Mouse (Mus musculus) stomach, embryonic 15.5 days (tissue): ENCODE data around the gene Inhbc. TPM values are rescaled to one million over a fixed set of nuclear protein-coding genes. Genes with fewer than 3 reads are reported as not detected.

Source experiments
- ATAC-seq: fragments of 200-750 bp; cut with Nextera tagmentation; 2 replicates; pipeline ENCODE4 v1.8.0; 2017; ENCODE audit warnings: low read depth, moderate number of reproducible peaks, moderate TSS enrichment; ENCODE audit not compliant: insufficient read depth, low FRiP score
- H3K27ac ChIP-seq: fragments of 300-500 bp; sonication (generic); 2 replicates; pipeline ENCODE4 v1.5.1; 2015; ENCODE audit warnings: mild to moderate bottlenecking, inconsistent platforms
- H3K27me3 ChIP-seq: fragments of 300-500 bp; sonication (generic); replicated peaks from 2 replicates; pipeline ENCODE4 v1.6.1; 2015; ENCODE audit warnings: inconsistent platforms
- H3K36me3 ChIP-seq: fragments of 300-500 bp; sonication (generic); 2 replicates; pipeline ENCODE4 v1.6.1; 2015; ENCODE audit warnings: inconsistent platforms
- H3K4me1 ChIP-seq: fragments of 300-500 bp; sonication (generic); 2 replicates; pipeline ENCODE4 v1.6.1; 2015; ENCODE audit warnings: inconsistent platforms
- H3K4me2 ChIP-seq: fragments of 300-500 bp; sonication (generic); 2 replicates; pipeline ENCODE4 v1.6.1; 2015; ENCODE audit warnings: mild to moderate bottlenecking, inconsistent platforms
- H3K4me3 ChIP-seq: fragments of 300-500 bp; sonication (generic); replicated peaks from 2 replicates; pipeline ENCODE4 v1.5.1; 2015; ENCODE audit warnings: inconsistent platforms
- H3K9ac ChIP-seq: fragments of 300-500 bp; sonication (generic); 2 replicates; pipeline ENCODE4 v1.6.1; 2015; ENCODE audit warnings: inconsistent platforms
- H3K9me3 ChIP-seq: fragments of 300-500 bp; sonication (generic); 2 replicates; pipeline ENCODE4 v1.6.1; 2016; ENCODE audit warnings: inconsistent platforms
- WGBS: fragments of 180-500 bp; shearing (Covaris S2); methylation state at CpG from one replicate; pipeline ENCODE4 v1.1.7; 2015; 5-methylcytosine and 5-hydroxymethylcytosine counted together
- polyA plus RNA-seq: library from polyadenylated mRNA; unstranded; fragments of >200 nt; fragmentation: Nextera tagmentation; extraction: Ambion mirVana; gene quantifications from 2 replicates; pipeline ENCODE4 v1.2.1, GENCODE M21; 2015

Gene Inhbc
- 0.27 TPM in 2 replicates for polyA plus RNA-seq

- Histone ChIP-seq H3K9me3 (no peaks in the 10 kb centered on the region), H3K4me1 (no peaks in the 10 kb centered on the region), H3K27ac (no peak within 1 kb of the TSS), H3K4me2 (no peak within 1 kb of the TSS), H3K27me3 (no peaks in the 10 kb centered on the region), H3K4me3 (no peak within 1 kb of the TSS), H3K36me3 (no peaks in the 10 kb centered on the region), H3K9ac (no peak within 1 kb of the TSS)
- 76% methylated on average over 22 of the region's 22 CpGs for WGBS
- no peak for ATAC-seq
These were observed at the start of gene Inhbc for GRCm38 (mm10) chr10:127369834-127370820. TSS of gene Inhbc (minus strand) at chr10:127370431.

DNA sequence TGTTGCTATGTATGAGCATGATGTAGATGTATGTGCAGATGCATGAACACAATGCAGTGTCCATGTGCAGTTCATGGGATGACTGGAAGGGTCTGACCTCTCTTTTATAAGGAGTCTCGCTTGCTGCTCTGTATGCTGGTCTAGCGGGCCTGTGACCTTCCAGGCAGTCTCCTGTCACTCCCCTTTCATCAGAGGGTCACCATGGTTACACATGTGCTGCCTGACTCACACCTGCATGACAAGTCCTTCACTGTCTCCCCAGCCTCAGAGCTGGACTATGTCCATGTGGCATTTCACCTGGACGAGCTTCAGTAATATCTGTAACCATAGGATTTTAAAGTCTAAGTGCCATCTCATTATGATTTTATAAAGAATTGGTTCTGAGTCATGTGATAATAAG lies 43.9 kb upstream of the Inhbc start:
- H3K36me3 ChIP-seq, result no peaks in the 10 kb centered on the region
- no peak overlapping the region for H3K27ac ChIP-seq
- H3K9me3 ChIP-seq, result no peaks in the 10 kb centered on the region
- H3K27me3 ChIP-seq, result no peaks in the 10 kb centered on the region
- H3K9ac ChIP-seq, result no peak overlapping the region
- H3K4me2 ChIP-seq, result no peak overlapping the region
- H3K4me1 ChIP-seq, result no peaks in the 10 kb centered on the region
- no peak overlapping the region for H3K4me3 ChIP-seq
- 82% methylated on average over 3 of the region's 3 CpGs for WGBS
- peak; percentile 56; the same call in 1 of the 2 replicates for ATAC-seq

- Histone ChIP-seq H3K4me1 (no peaks in the 10 kb centered on the region), H3K36me3 (no peaks in the 10 kb centered on the region), H3K9ac (no peak overlapping the region), H3K27ac (no peak overlapping the region), H3K4me3 (no peak overlapping the region), H3K27me3 (no peaks in the 10 kb centered on the region), H3K9me3 (no peaks in the 10 kb centered on the region), H3K4me2 (no peak overlapping the region)
- 53% methylated on average over 1 of the region's 1 CpGs for WGBS
- ATAC-seq, result no peak
These were observed 43.4 kb upstream of the Inhbc start for GRCm38 (mm10) chr10:127413585-127413984.

GRCm38 (mm10) chr10:127412776-127413175 lies 42.5 kb upstream of the Inhbc start:
- Histone ChIP-seq H3K27ac (no peak overlapping the region), H3K9ac (no peak overlapping the region), H3K36me3 (no peaks in the 10 kb centered on the region), H3K9me3 (no peaks in the 10 kb centered on the region), H3K4me3 (no peak overlapping the region), H3K4me2 (no peak overlapping the region), H3K4me1 (no peaks in the 10 kb centered on the region), H3K27me3 (no peaks in the 10 kb centered on the region)
- no peak for ATAC-seq
- 56% methylated on average over 2 of the region's 2 CpGs for WGBS

DNA sequence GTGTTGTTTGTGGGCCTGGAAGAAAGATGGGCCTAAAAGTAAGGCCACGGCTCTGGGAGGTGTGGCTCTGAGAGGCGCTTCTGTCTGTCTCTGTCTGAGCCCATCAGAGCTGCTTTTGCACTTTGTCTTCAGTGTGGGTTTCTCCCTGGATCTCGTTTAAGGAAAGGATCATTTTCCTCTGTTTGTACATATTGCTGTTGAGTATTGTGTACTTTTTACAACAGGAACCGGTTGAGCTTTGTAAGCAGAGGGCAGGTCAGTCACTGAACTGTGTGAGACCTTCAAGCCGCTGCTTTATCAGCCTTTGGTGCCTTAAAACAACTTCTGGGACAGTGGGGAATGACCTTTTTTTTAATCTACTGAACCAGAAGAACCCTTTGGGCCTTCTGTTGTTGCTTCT lies 41.9 kb upstream of the Inhbc start:
- Histone ChIP-seq H3K4me2 (no peak overlapping the region), H3K9me3 (no peaks in the 10 kb centered on the region), H3K27me3 (no peaks in the 10 kb centered on the region), H3K4me1 (no peaks in the 10 kb centered on the region), H3K36me3 (no peaks in the 10 kb centered on the region), H3K9ac (no peak overlapping the region), H3K4me3 (no peak overlapping the region), H3K27ac (0 out of 2 replicates have a peak overlapping the region, but pooled peaks have one; percentile 1)
- no peak for ATAC-seq
- 37% methylated on average over 5 of the region's 5 CpGs for WGBS

DNA sequence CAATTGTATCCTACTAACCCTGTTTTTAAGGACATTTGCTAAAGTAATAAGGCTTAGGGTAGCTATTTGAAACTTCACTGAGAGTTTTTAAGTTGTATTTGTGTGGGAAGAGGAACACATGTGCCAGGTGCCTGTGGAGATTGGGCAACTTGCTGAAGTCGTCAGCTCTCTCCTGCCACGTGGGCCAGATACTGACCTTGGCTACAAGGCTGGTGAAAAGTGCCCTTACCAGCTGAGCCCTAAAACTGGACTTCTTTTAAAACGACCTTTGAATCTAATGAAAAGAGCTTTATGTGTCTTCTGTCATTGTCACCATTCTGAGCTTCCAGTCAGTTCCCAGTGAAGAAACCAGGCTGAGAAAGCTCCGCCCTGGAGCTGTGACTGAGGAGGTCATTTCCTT lies 37.2 kb upstream of the Inhbc start:
- Histone ChIP-seq H3K4me2 (no peak overlapping the region), H3K27me3 (no peaks in the 10 kb centered on the region), H3K9me3 (no peaks in the 10 kb centered on the region), H3K4me1 (no peaks in the 10 kb centered on the region), H3K4me3 (no peak overlapping the region), H3K27ac (0 out of 2 replicates have a peak overlapping the region, but pooled peaks have one; percentile 8), H3K9ac (no peak overlapping the region), H3K36me3 (no peaks in the 10 kb centered on the region; the same call in 1 of the 2 replicates)
- 67% methylated on average over 4 of the region's 4 CpGs for WGBS
- ATAC-seq, result no peak

GRCm38 (mm10) chr10:127404701-127405100 lies 34.5 kb upstream of the Inhbc start:
- peaks cover 11% of the 10 kb centered on the region for H3K36me3 ChIP-seq
- H3K27ac ChIP-seq, result no peak overlapping the region
- H3K27me3 ChIP-seq, result no peaks in the 10 kb centered on the region
- H3K4me2 ChIP-seq, result no peak overlapping the region
- no peak overlapping the region for H3K9ac ChIP-seq
- no peaks in the 10 kb centered on the region for H3K9me3 ChIP-seq
- no peak for ATAC-seq
- H3K4me1 ChIP-seq, result no peaks in the 10 kb centered on the region
- no peak overlapping the region for H3K4me3 ChIP-seq
- 89% methylated on average over 3 of the region's 3 CpGs for WGBS

GRCm38 (mm10) chr10:127391774-127392173 lies 21.5 kb upstream of the Inhbc start:
- H3K9ac ChIP-seq, result no peak overlapping the region
- H3K27me3 ChIP-seq, result no peaks in the 10 kb centered on the region
- H3K36me3 ChIP-seq, result peaks cover 8% of the 10 kb centered on the region; the same call in 1 of the 2 replicates
- no peak overlapping the region for H3K4me2 ChIP-seq
- 80% methylated on average over 6 of the region's 6 CpGs for WGBS
- no peak overlapping the region for H3K27ac ChIP-seq
- no peak for ATAC-seq
- no peaks in the 10 kb centered on the region for H3K9me3 ChIP-seq
- H3K4me3 ChIP-seq, result no peak overlapping the region
- no peaks in the 10 kb centered on the region for H3K4me1 ChIP-seq

DNA sequence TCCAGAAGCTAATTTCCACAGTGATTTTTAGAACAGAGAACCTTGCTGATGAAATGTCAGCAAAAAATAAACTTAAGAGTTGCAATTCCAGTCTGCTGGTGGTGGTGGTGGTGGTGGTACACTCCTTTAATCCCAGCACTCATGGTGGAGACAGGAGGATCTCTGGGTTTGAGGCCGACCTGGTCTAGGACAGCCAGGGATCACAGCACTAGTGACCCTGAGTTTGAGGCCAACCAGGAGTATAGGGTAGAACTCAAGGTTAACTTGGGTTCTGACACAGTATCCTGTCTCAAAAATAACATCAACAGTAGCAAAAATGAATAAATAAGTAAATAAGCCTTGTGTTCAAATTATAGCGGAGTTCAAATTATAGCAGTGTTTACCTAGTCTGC lies 11.5 kb upstream of the Inhbc start:
- no peaks in the 10 kb centered on the region for H3K9me3 ChIP-seq
- peak overlapping the region; percentile 65 for H3K4me3 ChIP-seq
- no peaks in the 10 kb centered on the region for H3K27me3 ChIP-seq
- 50% methylated on average over 2 of the region's 2 CpGs for WGBS
- no peaks in the 10 kb centered on the region for H3K36me3 ChIP-seq
- H3K4me2 ChIP-seq, result peak overlapping the region; percentile 52
- ATAC-seq, result no peak
- H3K27ac ChIP-seq, result peak overlapping the region; percentile 93; the same call in 1 of the 2 replicates
- H3K4me1 ChIP-seq, result no peaks in the 10 kb centered on the region
- H3K9ac ChIP-seq, result no peak overlapping the region

GRCm38 (mm10) chr10:127380767-127381742 lies 10.8 kb upstream of the Inhbc start:
- Histone ChIP-seq H3K4me2 (peak overlapping the region; percentile 52), H3K4me3 (peak overlapping the region; percentile 65), H3K9me3 (no peaks in the 10 kb centered on the region), H3K4me1 (no peaks in the 10 kb centered on the region), H3K9ac (peak overlapping the region; percentile 69), H3K27ac (peak overlapping the region; percentile 93), H3K27me3 (no peaks in the 10 kb centered on the region), H3K36me3 (no peaks in the 10 kb centered on the region)
- WGBS, result 2% methylated on average over 33 of the region's 79 CpGs
- ATAC-seq, result peak; percentile 76

- peak within 1 kb of the TSS; percentile 65 for H3K4me3 ChIP-seq
- H3K9ac ChIP-seq, result peak within 1 kb of the TSS; percentile 69
- WGBS, result under 1% methylated on average over 48 of the region's 53 CpGs
- ATAC-seq, result peak; percentile 97
- no peaks in the 10 kb centered on the region for H3K9me3 ChIP-seq
- peak within 1 kb of the TSS; percentile 93 for H3K27ac ChIP-seq
- H3K4me2 ChIP-seq, result peak within 1 kb of the TSS; percentile 57
- no peaks in the 10 kb centered on the region for H3K4me1 ChIP-seq
- H3K27me3 ChIP-seq, result no peaks in the 10 kb centered on the region
- no peaks in the 10 kb centered on the region for H3K36me3 ChIP-seq
These were observed 10.0 kb upstream of the Inhbc start, which contains the start of gene R3hdm2 for GRCm38 (mm10) chr10:127380251-127380691. TSS of gene R3hdm2 (plus strand) at chr10:127380327.
